Mouse (Mus musculus) midbrain, embryonic 11.5 days (tissue): ENCODE data around the gene Map3k20. TPM values are rescaled to one million over a fixed set of nuclear protein-coding genes. Genes with fewer than 3 reads are reported as not detected.
A peak's percentile ranks its signal among the peaks of the same experiment; 100 is the strongest.

Source experiments
- ATAC-seq: fragments of 200-750 bp; cut with Nextera tagmentation; 2 replicates; pipeline ENCODE4 v1.8.0; 2017; ENCODE audit warnings: moderate TSS enrichment, moderate library complexity; ENCODE audit not compliant: low FRiP score
- DNase-seq: peaks from one replicate; pipeline ENCODE4 v3.0.0; 2015; ENCODE audit warnings: low spot score; ENCODE audit errors: missing footprints
- H3K27ac ChIP-seq: fragments of 300-500 bp; sonication (generic); 2 replicates; pipeline ENCODE4 v1.5.1; 2014; ENCODE audit warnings: low read depth, low read length
- H3K27me3 ChIP-seq: fragments of 300-500 bp; sonication (generic); 2 replicates; pipeline ENCODE4 v1.6.1; 2014; ENCODE audit warnings: mild to moderate bottlenecking, low read length, moderate library complexity, mixed read lengths; ENCODE audit not compliant: control insufficient read depth, insufficient read depth
- H3K36me3 ChIP-seq: fragments of 300-500 bp; sonication (generic); 2 replicates; pipeline ENCODE4 v1.6.1; 2014; ENCODE audit warnings: mild to moderate bottlenecking, low read length, moderate library complexity, mixed read lengths; ENCODE audit not compliant: control insufficient read depth, insufficient read depth
- H3K4me1 ChIP-seq: fragments of 300-500 bp; sonication (generic); 2 replicates; pipeline ENCODE4 v1.6.1; 2014; ENCODE audit warnings: low read length; ENCODE audit not compliant: control insufficient read depth, insufficient read depth
- H3K4me2 ChIP-seq: fragments of 300-500 bp; sonication (generic); 2 replicates; pipeline ENCODE4 v1.6.1; 2014; ENCODE audit warnings: mild to moderate bottlenecking, moderate library complexity
- H3K4me3 ChIP-seq: fragments of 300-500 bp; sonication (generic); 2 replicates; pipeline ENCODE4 v1.5.1; 2014; ENCODE audit warnings: low read depth, low read length
- H3K9ac ChIP-seq: fragments of 300-500 bp; sonication (generic); 2 replicates; pipeline ENCODE4 v1.6.1; 2014; ENCODE audit warnings: low read length
- H3K9me3 ChIP-seq: fragments of 300-500 bp; sonication (generic); 2 replicates; pipeline ENCODE4 v1.6.1; 2016; ENCODE audit warnings: low read length; ENCODE audit not compliant: control insufficient read depth
- WGBS: fragments of 180-500 bp; shearing (Covaris S2); extraction: QIAGEN DNeasy Blood & Tissue Kit; methylation state at CpG from one replicate; pipeline ENCODE4 v1.1.7; 2014; 5-methylcytosine and 5-hydroxymethylcytosine counted together
- polyA plus RNA-seq: library from polyadenylated mRNA; unstranded; fragments of >200 nt; fragmentation: Nextera tagmentation; extraction: Ambion mirVana; gene quantifications from 2 replicates; pipeline ENCODE4 v1.2.1, GENCODE M21; 2014

The Map3k20 gene
- polyA plus RNA-seq, 1 experiment from 2014 or later, result 7.5 TPM

- 52% methylated on average over 4 of the region's 4 CpGs for WGBS
- Histone ChIP-seq H3K4me1 (peaks cover 3% of the 10 kb centered on the region; the same call in 1 of the 2 replicates), H3K9me3 (no peaks in the 10 kb centered on the region), H3K4me2 (no peak overlapping the region), H3K27me3 (no peaks in the 10 kb centered on the region), H3K36me3 (no peaks in the 10 kb centered on the region), H3K4me3 (no peak overlapping the region), H3K27ac (no peak overlapping the region), H3K9ac (no peak overlapping the region)
- ATAC-seq (no peak), DNase-seq (no peak)
These were observed 105.6 kb downstream of the Map3k20 start for GRCm38 (mm10) chr2:72391024-72391423.

GRCm38 (mm10) chr2:72391721-72392120 is 106.3 kb downstream of the Map3k20 start:
- no peak overlapping the region for H3K4me3 ChIP-seq
- H3K4me2 ChIP-seq, result no peak overlapping the region
- H3K4me1 ChIP-seq, result peaks cover 3% of the 10 kb centered on the region; the same call in 1 of the 2 replicates
- no peak for ATAC-seq
- no peak for DNase-seq
- WGBS, result 92% methylated on average over 2 of the region's 2 CpGs
- no peaks in the 10 kb centered on the region for H3K36me3 ChIP-seq
- no peak overlapping the region for H3K9ac ChIP-seq
- no peak overlapping the region for H3K27ac ChIP-seq
- no peaks in the 10 kb centered on the region for H3K9me3 ChIP-seq
- H3K27me3 ChIP-seq, result no peaks in the 10 kb centered on the region

GRCm38 (mm10) chr2:72392316-72392715 is 106.9 kb downstream of the Map3k20 start:
- no peak for ATAC-seq
- no peak overlapping the region for H3K4me3 ChIP-seq
- H3K9me3 ChIP-seq, result no peaks in the 10 kb centered on the region
- H3K27me3 ChIP-seq, result no peaks in the 10 kb centered on the region
- DNase-seq, result no peak
- H3K4me2 ChIP-seq, result no peak overlapping the region
- no peaks in the 10 kb centered on the region for H3K36me3 ChIP-seq
- H3K9ac ChIP-seq, result no peak overlapping the region
- 87% methylated on average over 4 of the region's 4 CpGs for WGBS
- H3K27ac ChIP-seq, result no peak overlapping the region
- peaks cover 3% of the 10 kb centered on the region; the same call in 1 of the 2 replicates for H3K4me1 ChIP-seq

GRCm38 (mm10) chr2:72396934-72397333 is 111.5 kb downstream of the Map3k20 start:
- DNase-seq, result no peak
- H3K4me1 ChIP-seq, result no peaks in the 10 kb centered on the region
- no peaks in the 10 kb centered on the region for H3K9me3 ChIP-seq
- WGBS, result 98% methylated on average over 6 of the region's 6 CpGs
- H3K4me3 ChIP-seq, result no peak overlapping the region
- ATAC-seq, result no peak
- no peak overlapping the region for H3K4me2 ChIP-seq
- H3K27me3 ChIP-seq, result no peaks in the 10 kb centered on the region
- no peak overlapping the region for H3K9ac ChIP-seq
- no peak overlapping the region for H3K27ac ChIP-seq
- no peaks in the 10 kb centered on the region for H3K36me3 ChIP-seq

- no peak overlapping the region for H3K9ac ChIP-seq
- peak; percentile 89 for DNase-seq
- H3K27me3 ChIP-seq, result no peaks in the 10 kb centered on the region
- no peak overlapping the region for H3K4me3 ChIP-seq
- ATAC-seq, result no peak
- no peaks in the 10 kb centered on the region for H3K9me3 ChIP-seq
- 25% methylated on average over 13 of the region's 13 CpGs for WGBS
- no peak overlapping the region for H3K4me2 ChIP-seq
- no peak overlapping the region for H3K27ac ChIP-seq
- H3K4me1 ChIP-seq, result no peaks in the 10 kb centered on the region
- no peaks in the 10 kb centered on the region for H3K36me3 ChIP-seq
These were observed 112.8 kb downstream of the Map3k20 start for GRCm38 (mm10) chr2:72398227-72398626.

- no peak overlapping the region for H3K27ac ChIP-seq
- DNase-seq, result no peak
These were observed 114.2 kb downstream of the Map3k20 start for GRCm38 (mm10) chr2:72399469-72400195.

GRCm38 (mm10) chr2:72401290-72401689 is 115.9 kb downstream of the Map3k20 start:
- no peak overlapping the region for H3K4me3 ChIP-seq
- H3K4me2 ChIP-seq, result no peak overlapping the region
- no peak overlapping the region for H3K9ac ChIP-seq
- no peaks in the 10 kb centered on the region for H3K36me3 ChIP-seq
- H3K27ac ChIP-seq, result no peak overlapping the region
- no peaks in the 10 kb centered on the region for H3K4me1 ChIP-seq
- WGBS, result 91% methylated on average over 9 of the region's 9 CpGs
- ATAC-seq, result no peak
- H3K9me3 ChIP-seq, result no peaks in the 10 kb centered on the region
- no peak for DNase-seq
- no peaks in the 10 kb centered on the region for H3K27me3 ChIP-seq

More at GRCm38 (mm10) chr2:72399469-72400195, 114.2 kb downstream of the Map3k20 start:
- Histone ChIP-seq H3K4me2 (no peak overlapping the region), H3K36me3 (no peaks in the 10 kb centered on the region), H3K4me1 (no peaks in the 10 kb centered on the region), H3K4me3 (no peak overlapping the region), H3K27me3 (no peaks in the 10 kb centered on the region), H3K9me3 (no peaks in the 10 kb centered on the region), H3K9ac (no peak overlapping the region)
- WGBS, result 86% methylated on average over 12 of the region's 12 CpGs
- no peak for ATAC-seq

- H3K4me2 ChIP-seq, result no peak overlapping the region
- WGBS, result 89% methylated on average over 12 of the region's 12 CpGs
- H3K4me3 ChIP-seq, result no peak overlapping the region
- no peaks in the 10 kb centered on the region for H3K36me3 ChIP-seq
- no peak overlapping the region for H3K9ac ChIP-seq
- no peak overlapping the region for H3K27ac ChIP-seq
- H3K4me1 ChIP-seq, result peaks cover 6% of the 10 kb centered on the region
- H3K9me3 ChIP-seq, result no peaks in the 10 kb centered on the region
- DNase-seq, result no peak
- H3K27me3 ChIP-seq, result no peaks in the 10 kb centered on the region
- ATAC-seq, result no peak
These were observed 120.5 kb downstream of the Map3k20 start for GRCm38 (mm10) chr2:72405621-72406555.

- H3K4me1 ChIP-seq, result peaks cover 6% of the 10 kb centered on the region
- no peak overlapping the region for H3K27ac ChIP-seq
- no peaks in the 10 kb centered on the region for H3K36me3 ChIP-seq
- no peak overlapping the region for H3K4me2 ChIP-seq
- no peak for ATAC-seq
- no peaks in the 10 kb centered on the region for H3K9me3 ChIP-seq
- H3K27me3 ChIP-seq, result no peaks in the 10 kb centered on the region
- WGBS, result 84% methylated on average over 10 of the region's 10 CpGs
- DNase-seq, result no peak
- no peak overlapping the region for H3K9ac ChIP-seq
- no peak overlapping the region for H3K4me3 ChIP-seq
These were observed 121.3 kb downstream of the Map3k20 start for GRCm38 (mm10) chr2:72406701-72407100.
